Mouse (Mus musculus) liver, adult 2 months (tissue): Measurements from ENCODE around the gene Camk2b. TPM values are rescaled to one million over a fixed set of nuclear protein-coding genes. Genes with fewer than 3 reads are reported as not detected.
"Not testable (repeated sequence)": the region's sequence is repeated elsewhere in the genome, so short reads cannot be mapped to it uniquely, and the experiment has no call there.

Experiments
- DNase-seq: peaks from one replicate; pipeline ENCODE4 v3.0.0-alpha.2; 2011; ENCODE audit warnings: low read depth, low spot score; ENCODE audit errors: extremely low read depth
- H3K27ac ChIP-seq: fragments of 200-500 bp; replicated peaks from 2 replicates; pipeline ENCODE4 v1.5.1; 2012; ENCODE audit warnings: low read depth, mild to moderate bottlenecking, control low read depth, inconsistent platforms, low read length; ENCODE audit not compliant: insufficient read depth
- H3K27me3 ChIP-seq: fragments of 200-500 bp; 2 replicates; pipeline ENCODE4 v1.6.1; 2012; ENCODE audit warnings: mild to moderate bottlenecking, moderate library complexity, low read length, inconsistent platforms; ENCODE audit not compliant: control insufficient read depth, insufficient read depth
- H3K36me3 ChIP-seq: fragments of 200-500 bp; 2 replicates; pipeline ENCODE4 v1.6.1; 2012; ENCODE audit warnings: low read length, inconsistent platforms; ENCODE audit not compliant: control insufficient read depth, insufficient read depth
- H3K4me1 ChIP-seq: fragments of 200-500 bp; 2 replicates; pipeline ENCODE4 v1.6.1; 2011; ENCODE audit warnings: low read length; ENCODE audit not compliant: control insufficient read depth, insufficient read depth
- H3K4me3 ChIP-seq: fragments of 200-500 bp; 2 replicates; pipeline ENCODE4 v1.5.1; 2011; ENCODE audit warnings: low read depth, mild to moderate bottlenecking, control low read depth, low read length, moderate library complexity; ENCODE audit not compliant: insufficient read depth
- H3K79me2 ChIP-seq: fragments of 200-500 bp; 2 replicates; pipeline ENCODE4 v1.6.1; 2012; ENCODE audit warnings: inconsistent platforms, mild to moderate bottlenecking, low read length, moderate library complexity; ENCODE audit not compliant: control insufficient read depth, insufficient read depth
- H3K9ac ChIP-seq: fragments of 200-500 bp; 2 replicates; pipeline ENCODE4 v1.6.1; 2012; ENCODE audit warnings: low read depth, mild to moderate bottlenecking, control low read depth, inconsistent platforms, low read length
- CTCF ChIP-seq: fragments of 200-500 bp; IDR thresholded peaks from 2 replicates; pipeline ENCODE4 v1.5.1; 2011; ENCODE audit warnings: low read depth, low read length, control low read depth
- POLR2A ChIP-seq: fragments of 200-500 bp; IDR thresholded peaks from 2 replicates; pipeline ENCODE4 v1.6.1; 2011; ENCODE audit warnings: low read length, control low read depth; ENCODE audit not compliant: insufficient read depth; ENCODE audit errors: extremely low read depth
- WGBS: fragments of 180-500 bp; shearing (Covaris S2); methylation state at CpG from one replicate; pipeline ENCODE4 v1.1.7; 2018; 5-methylcytosine and 5-hydroxymethylcytosine counted together
- polyA plus RNA-seq: library from polyadenylated mRNA; depleted of rRNA; stranded (reverse); fragments of >200 nt; gene quantifications from 2 replicates; pipeline ENCODE4 v1.2.3, GENCODE M21; 2012; rRNA removed
- total RNA-seq: library from RNA; depleted of rRNA; stranded (reverse); fragments of >200 nt; gene quantifications from 2 replicates; pipeline ENCODE4 v1.2.3, GENCODE M21; 2014; rRNA removed

The Camk2b gene
- total RNA-seq (6.4 and 8.5 TPM in 2 replicates), polyA plus RNA-seq (2.9 and 8.1 TPM in 2 replicates)

DNA sequence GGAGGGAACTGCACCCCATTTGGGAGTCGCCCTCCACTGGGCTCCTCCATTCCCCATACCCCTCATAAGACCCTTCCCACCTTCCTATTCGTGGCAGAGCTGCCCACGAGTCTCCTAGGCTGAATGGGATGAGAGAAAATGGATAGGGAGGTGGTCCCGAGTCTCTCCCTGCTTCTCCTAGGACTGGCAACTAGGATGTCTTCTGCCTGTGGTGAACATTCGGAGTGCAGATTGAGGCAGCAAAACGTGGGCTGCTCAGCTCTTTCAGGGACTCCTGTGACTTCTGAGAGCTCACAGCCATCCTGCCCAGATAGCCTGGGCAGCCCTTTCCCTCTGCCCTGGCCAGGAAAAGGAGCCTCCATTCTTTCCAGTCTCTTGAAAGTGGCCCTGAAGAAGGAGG lies at the start of gene Camk2b:
TSS of gene Camk2b (minus strand) at position 187 of the 400 bp plus-strand sequence.
- Histone ChIP-seq H3K27me3 (peaks cover 26% of the 10 kb centered on the region), H3K9ac (no peak within 1 kb of the TSS), H3K79me2 (no peaks in the 10 kb centered on the region), H3K27ac (no peak within 1 kb of the TSS), H3K4me1 (no peaks in the 10 kb centered on the region; the same call in 1 of the 2 replicates), H3K36me3 (no peaks in the 10 kb centered on the region), H3K4me3 (peak within 1 kb of the TSS; percentile 9; the same call in 1 of the 2 replicates)
- TF ChIP-seq CTCF: no peak
- TF ChIP-seq POLR2A: no peak
- no peak for DNase-seq
- WGBS: 19% methylated on average over 6 of the region's 6 CpGs

DNA sequence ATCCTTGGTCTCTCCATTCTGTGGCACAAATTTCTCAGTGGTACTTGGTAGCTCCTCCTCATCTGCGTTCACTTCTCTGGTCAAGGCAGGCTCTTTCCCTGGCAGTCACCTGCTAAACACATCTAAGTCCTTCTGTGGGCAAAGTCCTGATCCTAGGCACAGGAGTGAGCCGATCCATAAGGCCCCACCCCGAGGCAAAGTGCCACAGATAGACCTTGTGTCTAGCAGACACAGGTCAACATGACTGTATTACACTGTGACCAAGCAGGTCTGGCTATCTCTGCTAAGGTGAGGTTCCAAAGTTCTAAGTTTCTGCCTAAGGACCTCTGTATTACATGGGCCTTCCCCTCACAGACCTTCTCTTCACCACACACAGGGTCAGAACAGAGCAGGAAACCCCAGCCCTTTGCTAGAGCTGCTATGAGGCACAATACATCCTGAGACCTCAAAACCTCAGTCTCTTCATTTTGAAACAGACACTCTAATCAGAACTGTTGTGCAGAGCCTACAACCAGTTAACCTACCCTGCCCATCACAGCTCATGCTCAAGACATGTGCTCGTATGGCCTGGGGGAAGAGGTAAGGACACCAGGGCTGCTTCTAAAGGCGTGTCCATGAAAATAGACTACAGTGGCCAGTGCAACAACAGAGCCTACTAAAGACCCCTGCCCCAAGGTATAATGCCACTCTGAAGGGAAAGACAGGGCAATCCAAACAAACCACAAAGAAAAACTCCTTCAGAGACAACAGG lies 45.7 kb upstream of the Camk2b start:
- Histone ChIP-seq H3K9ac (no peak overlapping the region), H3K27me3 (no peaks in the 10 kb centered on the region), H3K4me3 (no peak overlapping the region), H3K79me2 (no peaks in the 10 kb centered on the region), H3K36me3 (peaks cover 7% of the 10 kb centered on the region; the same call in 1 of the 2 replicates), H3K27ac (no peak overlapping the region), H3K4me1 (no peaks in the 10 kb centered on the region)
- WGBS: 61% methylated on average over 5 of the region's 5 CpGs
- TF ChIP-seq POLR2A (no peak), CTCF (no peak)
- peak; percentile 82 for DNase-seq

DNA sequence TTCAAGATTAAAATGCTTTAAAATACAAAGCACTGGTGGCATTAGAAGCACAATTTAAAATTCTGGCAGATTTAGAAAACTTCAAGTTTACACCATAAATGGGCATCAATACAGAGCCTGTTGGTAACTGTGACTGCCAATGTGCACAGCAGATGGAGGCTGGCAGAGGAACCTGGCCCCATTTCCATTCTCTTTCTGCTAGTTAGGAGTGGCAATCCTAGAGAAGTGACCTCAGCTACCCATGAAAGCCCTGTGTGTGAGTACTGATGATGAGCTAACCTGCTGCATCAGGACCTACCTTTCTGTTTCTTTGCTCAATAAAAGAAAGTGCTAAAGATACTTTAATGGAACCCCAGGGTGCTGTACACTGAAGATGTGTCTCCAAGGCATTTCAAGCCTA lies 43.8 kb upstream of the Camk2b start:
- no peak for TF ChIP-seq CTCF
- no peak for TF ChIP-seq POLR2A
- peaks cover 11% of the 10 kb centered on the region; the same call in 1 of the 2 replicates for H3K36me3 ChIP-seq

DNA sequence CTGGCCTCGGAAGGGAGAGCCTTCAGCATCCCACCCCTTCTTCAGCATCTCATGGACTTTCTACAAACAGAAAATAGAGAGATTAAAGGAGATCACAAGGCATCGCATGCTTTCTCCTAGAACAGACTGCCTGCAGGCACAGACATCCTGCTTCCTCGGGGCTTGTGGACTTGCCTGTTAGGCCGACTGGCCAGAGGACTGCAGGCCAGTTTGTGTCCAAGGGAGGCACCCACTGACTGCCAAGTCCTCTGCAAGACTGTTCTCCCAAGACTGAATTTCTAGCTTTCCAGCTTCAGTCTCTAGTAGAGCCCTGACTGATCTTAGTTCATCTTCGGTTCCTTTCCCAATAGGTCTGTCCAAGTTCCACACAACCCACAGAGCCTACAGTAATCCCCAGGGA lies 42.1 kb upstream of the Camk2b start:
- TF ChIP-seq POLR2A (no peak), CTCF (no peak)
- H3K27me3 ChIP-seq: no peaks in the 10 kb centered on the region
- no peak overlapping the region for H3K27ac ChIP-seq
- 98% methylated on average over 5 of the region's 5 CpGs for WGBS
- H3K79me2 ChIP-seq: no peaks in the 10 kb centered on the region
- no peak overlapping the region for H3K4me3 ChIP-seq
- no peak for DNase-seq
- no peaks in the 10 kb centered on the region for H3K4me1 ChIP-seq
- no peak overlapping the region for H3K9ac ChIP-seq
- H3K36me3 ChIP-seq: peaks cover 11% of the 10 kb centered on the region; the same call in 1 of the 2 replicates

More for the DNA sequence above, 43.8 kb upstream of the Camk2b start:
- no peaks in the 10 kb centered on the region for H3K79me2 ChIP-seq
- DNase-seq: no peak
- H3K4me1 ChIP-seq: no peaks in the 10 kb centered on the region
- H3K4me3 ChIP-seq: no peak overlapping the region
- no peaks in the 10 kb centered on the region for H3K27me3 ChIP-seq
- H3K9ac ChIP-seq: no peak overlapping the region
- H3K27ac ChIP-seq: no peak overlapping the region

- Histone ChIP-seq H3K4me1 (no peaks in the 10 kb centered on the region), H3K27ac (no peak overlapping the region), H3K79me2 (no peaks in the 10 kb centered on the region), H3K36me3 (peaks cover 11% of the 10 kb centered on the region; the same call in 1 of the 2 replicates), H3K4me3 (no peak overlapping the region), H3K27me3 (no peaks in the 10 kb centered on the region), H3K9ac (no peak overlapping the region)
- 89% methylated on average over 3 of the region's 3 CpGs for WGBS
- TF ChIP-seq POLR2A (no peak), CTCF (no peak)
- DNase-seq: no peak
Measured at GRCm38 (mm10) chr11:6107722-6108121, 41.6 kb upstream of the Camk2b start.

DNA sequence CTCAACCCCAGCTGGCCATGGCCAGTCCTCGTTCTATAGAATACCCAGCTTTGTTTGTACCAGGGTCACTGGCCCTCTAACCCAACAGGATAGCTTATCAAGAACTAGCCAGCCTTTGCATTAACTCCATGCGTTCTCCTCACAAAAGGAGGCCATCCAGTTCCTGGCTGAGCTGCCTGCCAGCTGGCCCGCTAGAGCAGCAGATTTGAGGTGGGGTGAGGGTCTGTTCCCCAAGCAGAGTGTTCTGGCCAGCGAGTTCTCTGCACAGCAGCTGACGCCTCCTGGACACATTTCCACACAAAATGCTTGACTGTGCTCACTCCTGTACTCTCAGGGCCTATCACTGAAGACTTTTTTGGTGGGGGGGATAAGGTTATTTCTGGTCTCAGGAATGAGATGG lies 38.6 kb upstream of the Camk2b start:
- TF ChIP-seq POLR2A (no peak), CTCF (no peak)
- H3K27ac ChIP-seq: no peak overlapping the region
- WGBS: 86% methylated on average over 5 of the region's 5 CpGs

GRCm38 (mm10) chr11:6096637-6097036 lies 30.5 kb upstream of the Camk2b start:
- not testable (repeated sequence) for H3K4me3 ChIP-seq, H3K4me1 ChIP-seq, H3K79me2 ChIP-seq, H3K36me3 ChIP-seq, H3K27ac ChIP-seq, DNase-seq, H3K9ac ChIP-seq, H3K27me3 ChIP-seq
- WGBS: 93% methylated on average over 2 of the region's 3 CpGs

More for the DNA sequence above, 38.6 kb upstream of the Camk2b start:
- Histone ChIP-seq H3K4me3 (no peak overlapping the region), H3K36me3 (peaks cover 11% of the 10 kb centered on the region; the same call in 1 of the 2 replicates), H3K9ac (no peak overlapping the region), H3K4me1 (no peaks in the 10 kb centered on the region), H3K27me3 (no peaks in the 10 kb centered on the region), H3K79me2 (no peaks in the 10 kb centered on the region)
- DNase-seq: no peak
